Mouse (Mus musculus): ENCODE measurements at regions not wholly inside any gene's neighbourhood (a gene's known extent, or its start where the extent isn't known, plus 50 kb on each side); places are given as distances from the start of the nearest gene placed in this dataset.

DNA sequence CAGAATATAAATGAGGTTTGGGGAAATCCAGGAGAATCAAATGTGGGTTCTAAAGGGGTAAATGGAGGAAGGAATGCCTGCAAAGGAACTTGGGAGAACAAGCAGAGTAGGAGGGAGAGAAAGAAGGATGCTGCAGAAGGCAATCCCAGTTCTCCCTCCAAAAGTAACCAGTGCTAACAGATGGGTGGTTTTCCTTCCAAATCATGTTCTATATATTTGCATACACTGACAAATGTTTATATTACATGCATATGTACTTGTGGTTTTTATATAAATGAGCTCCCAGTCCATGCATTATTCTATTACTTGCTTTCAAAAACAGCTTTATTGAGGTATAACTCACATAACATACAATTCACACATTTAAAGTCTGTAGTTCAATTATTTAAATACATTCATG, 53.7 kb downstream of the Zcchc12 start:
- DNase-seq (ENCODE audit: low spot score in 2 of 2) = no peak

DNA sequence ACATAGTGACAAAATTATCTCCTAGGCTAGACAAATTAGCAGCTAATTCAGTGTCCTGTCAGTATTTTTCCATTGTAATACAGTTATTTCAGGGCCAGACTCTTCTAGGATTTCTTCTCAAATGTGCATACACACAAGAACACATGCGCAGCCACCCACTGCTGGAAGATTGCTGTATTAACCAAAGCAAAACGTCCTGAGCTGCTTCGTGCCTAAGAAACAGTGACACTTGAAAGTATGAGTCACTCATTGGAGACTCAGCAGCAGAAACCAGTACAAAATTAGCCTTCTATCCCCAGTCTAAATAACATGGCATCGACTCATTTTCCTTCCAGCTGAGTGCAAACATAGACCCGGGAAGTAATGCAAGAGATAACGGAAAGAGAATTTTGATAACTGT, 59.2 kb downstream of the Zcchc12 start:
- DNase-seq (ENCODE audit: low spot score in 2 of 2) = peak; percentile 28 to 32

DNA sequence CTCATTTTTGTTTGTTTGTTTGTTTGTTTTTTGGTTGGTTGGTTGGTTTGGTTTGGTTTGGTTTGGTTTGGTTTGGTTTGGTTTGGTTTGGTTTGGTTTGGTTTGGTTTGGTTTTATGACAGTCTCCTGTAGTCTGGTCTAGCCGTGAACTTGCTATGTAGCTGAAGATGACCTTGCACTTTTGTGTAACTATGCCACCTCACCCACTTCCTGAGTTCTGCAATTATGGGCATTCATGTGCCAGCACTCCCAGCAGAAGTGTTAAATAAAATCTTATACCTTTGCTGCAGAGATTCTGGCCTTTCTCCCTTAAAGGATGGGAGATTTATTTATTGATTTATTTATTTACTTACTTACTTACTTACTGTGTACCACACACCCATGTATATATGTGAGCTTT, 51.5 kb upstream of the Lonrf3 start:
- no peak for DNase-seq (ENCODE audit: low spot score in 2 of 2)
